Mouse (Mus musculus): ENCODE measurements around the gene Kif5a. TPM values are rescaled to one million over a fixed set of nuclear protein-coding genes. Genes with fewer than 3 reads are reported as not detected.

Kif5a gene
- total RNA-seq, 1 experiment, result 6.2 TPM

DNA sequence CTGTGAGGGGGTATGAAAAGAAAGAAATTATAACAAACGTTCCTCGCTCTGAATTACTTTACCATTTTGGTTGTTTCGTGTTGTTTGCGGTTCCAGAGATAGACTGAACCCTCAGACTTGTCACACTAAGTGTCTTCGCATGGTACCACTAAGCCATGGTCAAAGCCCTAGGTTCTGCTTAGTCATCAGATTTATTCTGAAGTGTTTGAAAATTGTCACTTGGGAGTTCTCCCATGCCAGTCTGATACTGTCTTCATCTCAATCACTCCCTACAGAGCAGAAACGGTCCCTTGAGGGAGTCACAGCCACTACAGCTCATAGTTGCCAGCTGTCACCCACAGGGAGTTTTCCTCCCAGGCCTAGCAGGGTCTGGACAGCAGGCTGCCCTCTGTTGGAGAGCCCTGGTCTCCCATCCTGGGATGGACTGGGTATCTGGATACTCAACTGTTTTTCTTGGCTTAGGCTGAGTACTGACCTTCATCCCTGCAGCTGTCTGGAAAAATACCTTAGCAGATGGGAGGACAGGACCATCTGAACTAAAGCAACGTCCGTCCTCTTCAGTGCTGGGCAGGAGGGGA lies 36.7 kb downstream of the Kif5a start:
- in situ Hi-C loops (cut with MboI; ENCODE audit: low sequenced_read_pairs in 2 of 2, unreplicated experiment in 2 of 2), result no loop called here
- no peak overlapping the region for H3K9ac ChIP-seq (ENCODE audit: insufficient read depth, low read depth, low read length, poor library complexity, severe bottlenecking)

GRCm38 (mm10) chr10:127225732-127226131 lies 37.4 kb downstream of the Kif5a start:
- peaks cover 12 to 16% of the 10 kb centered on the region in 2 experiments; a peak in 3 of 4 replicates for H3K4me1 ChIP-seq (ENCODE audit: control insufficient read depth in 2 of 2, insufficient read depth in 2 of 2, low read length in 2 of 2, poor library complexity in 1 of 2)
- TF ChIP-seq ZNF384 (IDR thresholded peaks at IDR 0.05; ENCODE audit: low read depth, low read length), result no peak
- TF ChIP-seq HCFC1 (IDR thresholded peaks at IDR 0.05; ENCODE audit: borderline replicate concordance, insufficient read depth, low read length), result no peak
- TF ChIP-seq MAFK (IDR thresholded peaks at IDR 0.05; ENCODE audit: insufficient read depth, low read depth, low read length), result no peak

More for the DNA sequence above, 36.7 kb downstream of the Kif5a start:
- no peak overlapping the region for H3K27ac ChIP-seq (ENCODE audit: insufficient read depth, low read depth, low read length, poor library complexity, severe bottlenecking)
- no peak for DNase-seq (ENCODE audit: low read depth, low spot score)
- peak; percentile 73 for TF ChIP-seq MAFK (IDR thresholded peaks at IDR 0.05; ENCODE audit: insufficient read depth, low read depth, low read length)
- no peak for TF ChIP-seq CHD2 (IDR thresholded peaks at IDR 0.05; ENCODE audit: low read depth, low read length)
- H3K4me1 ChIP-seq (ENCODE audit: control insufficient read depth in 2 of 2, insufficient read depth in 2 of 2, low read length in 2 of 2, poor library complexity in 1 of 2), result peaks cover 12 to 21% of the 10 kb centered on the region in 2 experiments; a peak in 3 of 4 replicates
- H3K4me3 ChIP-seq (ENCODE audit: insufficient read depth in 1 of 2, low read depth in 1 of 2, low read length in 2 of 2, poor library complexity in 1 of 2, severe bottlenecking in 1 of 2), result no peak overlapping the region
- peaks cover 3% of the 10 kb centered on the region; the same call in 1 of the 2 replicates for H3K36me3 ChIP-seq (ENCODE audit: control insufficient read depth, insufficient read depth, low read length, poor library complexity, severe bottlenecking)
- no peaks in the 10 kb centered on the region for H3K9me3 ChIP-seq (ENCODE audit: control insufficient read depth, insufficient read depth, low read depth, low read length)

GRCm38 (mm10) chr10:127225213-127225612 lies 37.9 kb downstream of the Kif5a start:
- peak overlapping the region; percentile 44; the same call in 1 of the 2 replicates for H3K27ac ChIP-seq (ENCODE audit: insufficient read depth, low read depth, low read length, poor library complexity, severe bottlenecking)
- DNase-seq (ENCODE audit: low read depth, low spot score), result no peak
- no peaks in the 10 kb centered on the region for H3K9me3 ChIP-seq (ENCODE audit: control insufficient read depth, insufficient read depth, low read depth, low read length)
- peaks cover 10 to 13% of the 10 kb centered on the region in 2 experiments; a peak in 3 of 4 replicates for H3K4me1 ChIP-seq (ENCODE audit: control insufficient read depth in 2 of 2, insufficient read depth in 2 of 2, low read length in 2 of 2, poor library complexity in 1 of 2)
- no peak overlapping the region for H3K9ac ChIP-seq (ENCODE audit: insufficient read depth, low read depth, low read length, poor library complexity, severe bottlenecking)
- in situ Hi-C loops (cut with MboI; ENCODE audit: low sequenced_read_pairs in 2 of 2, unreplicated experiment in 2 of 2), result no loop called here
- H3K36me3 ChIP-seq (ENCODE audit: control insufficient read depth, insufficient read depth, low read length, poor library complexity, severe bottlenecking), result no peaks in the 10 kb centered on the region; the same call in 1 of the 2 replicates
- no peak overlapping the region for H3K4me3 ChIP-seq (ENCODE audit: insufficient read depth in 1 of 2, low read depth in 1 of 2, low read length in 2 of 2, poor library complexity in 1 of 2, severe bottlenecking in 1 of 2)
- no peak for TF ChIP-seq ZC3H11A (IDR thresholded peaks at IDR 0.05; ENCODE audit: borderline replicate concordance, low read depth, low read length)
- TF ChIP-seq ZNF384 (IDR thresholded peaks at IDR 0.05; ENCODE audit: low read depth, low read length), result no peak
- TF ChIP-seq MAFK (IDR thresholded peaks at IDR 0.05; ENCODE audit: insufficient read depth, low read depth, low read length), result no peak
- no peak for TF ChIP-seq HCFC1 (IDR thresholded peaks at IDR 0.05; ENCODE audit: borderline replicate concordance, insufficient read depth, low read length)
- no peak for TF ChIP-seq CHD2 (IDR thresholded peaks at IDR 0.05; ENCODE audit: low read depth, low read length)

More at GRCm38 (mm10) chr10:127225732-127226131, 37.4 kb downstream of the Kif5a start:
- H3K9me3 ChIP-seq (ENCODE audit: control insufficient read depth, insufficient read depth, low read depth, low read length), result no peaks in the 10 kb centered on the region
- in situ Hi-C loops (cut with MboI; ENCODE audit: low sequenced_read_pairs in 2 of 2, unreplicated experiment in 2 of 2), result no loop called here
- no peak overlapping the region for H3K27ac ChIP-seq (ENCODE audit: insufficient read depth, low read depth, low read length, poor library complexity, severe bottlenecking)
- H3K36me3 ChIP-seq (ENCODE audit: control insufficient read depth, insufficient read depth, low read length, poor library complexity, severe bottlenecking), result peaks cover 3% of the 10 kb centered on the region; the same call in 1 of the 2 replicates
- H3K9ac ChIP-seq (ENCODE audit: insufficient read depth, low read depth, low read length, poor library complexity, severe bottlenecking), result no peak overlapping the region
- no peak overlapping the region for H3K4me3 ChIP-seq (ENCODE audit: insufficient read depth in 1 of 2, low read depth in 1 of 2, low read length in 2 of 2, poor library complexity in 1 of 2, severe bottlenecking in 1 of 2)
- no peak for DNase-seq (ENCODE audit: low read depth, low spot score)

DNA sequence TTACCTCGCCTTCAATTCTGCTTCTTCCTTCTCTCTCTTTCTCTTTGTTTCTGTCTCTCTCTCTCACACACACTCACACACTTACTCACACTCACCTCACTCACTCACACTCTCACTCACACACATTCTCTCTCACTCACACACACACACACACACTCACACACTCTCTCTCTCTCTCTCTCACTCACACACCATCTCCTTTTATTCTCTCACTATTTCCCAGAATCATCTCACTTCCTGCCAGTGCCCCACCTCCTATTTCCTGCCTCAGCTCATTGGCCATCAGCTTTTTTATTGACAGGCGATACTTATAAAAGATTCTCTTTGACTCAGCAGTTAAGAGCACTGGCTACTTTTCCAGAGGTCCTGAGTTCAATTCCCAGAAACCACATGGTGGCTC lies 44.8 kb downstream of the Kif5a start:
- H3K36me3 ChIP-seq (ENCODE audit: control insufficient read depth, insufficient read depth, low read length, poor library complexity, severe bottlenecking), result no peaks in the 10 kb centered on the region
- peaks cover 5 to 12% of the 10 kb centered on the region in 2 experiments; a peak in 3 of 4 replicates for H3K4me1 ChIP-seq (ENCODE audit: control insufficient read depth in 2 of 2, insufficient read depth in 2 of 2, low read length in 2 of 2, poor library complexity in 1 of 2)
- no peak for TF ChIP-seq ZC3H11A (IDR thresholded peaks at IDR 0.05; ENCODE audit: borderline replicate concordance, low read depth, low read length)
- TF ChIP-seq ZNF384 (IDR thresholded peaks at IDR 0.05; ENCODE audit: low read depth, low read length), result no peak
- no peak overlapping the region for H3K9ac ChIP-seq (ENCODE audit: insufficient read depth, low read depth, low read length, poor library complexity, severe bottlenecking)
- peak overlapping the region in 1 of 2 experiments; percentile 11; a peak in 1 of 4 replicates for H3K4me3 ChIP-seq (ENCODE audit: insufficient read depth in 1 of 2, low read depth in 1 of 2, low read length in 2 of 2, poor library complexity in 1 of 2, severe bottlenecking in 1 of 2)
- in situ Hi-C loops (cut with MboI; ENCODE audit: low sequenced_read_pairs in 2 of 2, unreplicated experiment in 2 of 2), result no loop called here
- H3K9me3 ChIP-seq (ENCODE audit: control insufficient read depth, insufficient read depth, low read depth, low read length), result no peaks in the 10 kb centered on the region
- no peak for DNase-seq (ENCODE audit: low read depth, low spot score)
- H3K27ac ChIP-seq (ENCODE audit: insufficient read depth, low read depth, low read length, poor library complexity, severe bottlenecking), result no peak overlapping the region

DNA sequence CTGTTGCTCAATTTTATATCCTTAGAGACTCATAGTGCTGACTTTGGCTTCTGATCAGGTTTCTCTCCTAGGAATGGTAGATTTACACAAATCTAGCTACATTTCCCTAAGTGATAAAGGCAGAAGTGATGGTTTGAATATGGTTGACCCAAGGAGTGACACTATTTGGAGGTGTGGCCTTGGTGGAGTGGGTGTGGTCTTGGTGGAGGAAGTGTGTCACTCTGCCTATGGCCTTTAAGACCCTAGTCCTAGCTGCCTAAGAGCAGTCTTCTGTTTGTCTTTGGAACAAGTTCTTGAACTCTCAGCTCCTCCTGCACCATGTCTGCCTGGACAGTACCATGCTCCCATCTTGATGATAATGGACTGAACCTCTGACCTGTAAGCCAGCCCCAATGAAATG lies 46.0 kb downstream of the Kif5a start:
- no peak overlapping the region for H3K27ac ChIP-seq (ENCODE audit: insufficient read depth, low read depth, low read length, poor library complexity, severe bottlenecking)
- no peak overlapping the region for H3K4me3 ChIP-seq (ENCODE audit: insufficient read depth in 1 of 2, low read depth in 1 of 2, low read length in 2 of 2, poor library complexity in 1 of 2, severe bottlenecking in 1 of 2)
- no peaks in the 10 kb centered on the region for H3K9me3 ChIP-seq (ENCODE audit: control insufficient read depth, insufficient read depth, low read depth, low read length)
- TF ChIP-seq CHD2 (IDR thresholded peaks at IDR 0.05; ENCODE audit: low read depth, low read length) (no peak), ZNF384 (IDR thresholded peaks at IDR 0.05; ENCODE audit: low read depth, low read length) (no peak), MAFK (IDR thresholded peaks at IDR 0.05; ENCODE audit: insufficient read depth, low read depth, low read length) (no peak), HCFC1 (IDR thresholded peaks at IDR 0.05; ENCODE audit: borderline replicate concordance, insufficient read depth, low read length) (no peak), ZC3H11A (IDR thresholded peaks at IDR 0.05; ENCODE audit: borderline replicate concordance, low read depth, low read length) (no peak)
- in situ Hi-C loops (cut with MboI; ENCODE audit: low sequenced_read_pairs in 2 of 2, unreplicated experiment in 2 of 2), result no loop called here
- peaks cover 5 to 7% of the 10 kb centered on the region in 2 experiments; a peak in 3 of 4 replicates for H3K4me1 ChIP-seq (ENCODE audit: control insufficient read depth in 2 of 2, insufficient read depth in 2 of 2, low read length in 2 of 2, poor library complexity in 1 of 2)
- H3K9ac ChIP-seq (ENCODE audit: insufficient read depth, low read depth, low read length, poor library complexity, severe bottlenecking), result no peak overlapping the region
- DNase-seq (ENCODE audit: low read depth, low spot score), result no peak
- H3K36me3 ChIP-seq (ENCODE audit: control insufficient read depth, insufficient read depth, low read length, poor library complexity, severe bottlenecking), result no peaks in the 10 kb centered on the region

Measured in ES-E14 (cell line).